Mouse (Mus musculus) mesoderm, embryonic 11.5 days (tissue): ENCODE results near the gene Gad1.

Experiments
- DNase-seq: peaks from one replicate; pipeline ENCODE4 v3.0.0-alpha.2; 2012; ENCODE audit warnings: low read depth, low spot score

Gad1 gene

DNA sequence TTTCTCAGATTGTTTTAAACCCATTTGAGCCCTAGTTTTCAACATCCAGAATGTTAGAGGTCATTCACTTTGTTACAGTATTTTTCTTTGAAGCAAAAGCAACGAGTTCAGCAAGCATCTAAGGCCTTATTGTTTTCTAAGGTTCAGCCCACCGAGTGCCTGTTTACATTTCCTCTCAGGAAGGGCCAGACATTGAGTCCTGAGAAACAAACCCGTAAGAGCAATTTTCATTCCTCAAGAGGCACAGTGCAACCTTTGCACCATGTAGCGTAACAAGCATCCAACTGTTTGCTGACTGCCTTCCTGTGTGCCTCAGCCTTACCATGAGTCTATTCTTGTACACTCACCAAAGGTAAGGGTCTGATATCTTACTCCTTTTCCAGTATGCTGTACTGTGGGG, at the start of gene Gad1:
Gad1 (plus strand) TSS at position 301 of the 400 bp plus-strand sequence.
- no peak for DNase-seq

DNA sequence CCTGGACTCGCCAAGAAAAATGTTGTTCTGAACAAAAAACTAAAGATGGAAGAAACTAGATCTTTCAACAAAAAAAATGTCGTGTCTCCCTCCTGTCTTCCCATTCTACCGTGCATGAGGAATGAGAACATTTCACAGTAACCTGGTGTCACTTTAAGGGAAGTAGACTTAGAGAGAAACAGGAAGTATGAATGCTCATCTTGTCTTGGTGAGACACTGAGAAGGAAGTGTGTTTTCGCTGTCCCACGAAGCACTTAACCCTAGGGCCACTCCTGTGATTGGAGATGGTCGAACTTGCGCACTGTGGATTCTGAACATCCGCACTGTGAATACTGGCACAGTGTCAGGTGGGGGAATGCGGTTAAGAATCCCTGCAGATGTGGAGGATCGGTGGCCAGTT, 49.4 kb upstream of the Gad1 start:
- DNase-seq, result no peak

DNA sequence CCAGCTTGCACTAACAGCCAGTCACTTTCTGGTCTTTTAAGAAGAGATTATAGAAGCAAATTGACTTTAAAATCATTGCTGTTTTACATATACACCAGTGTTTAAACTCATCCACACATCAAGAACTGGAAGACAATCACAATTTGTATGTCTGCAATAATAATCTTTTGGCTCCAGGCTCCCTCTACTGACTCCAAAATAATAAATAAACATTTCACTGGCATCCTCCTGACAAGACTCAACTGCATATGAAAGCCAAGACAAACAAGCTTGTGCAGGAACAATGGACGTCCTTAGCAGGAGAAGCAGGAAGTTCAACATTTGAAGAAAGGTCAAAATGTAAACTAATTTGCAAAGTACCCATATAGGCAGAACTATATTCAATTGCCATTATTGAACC, 47.6 kb upstream of the Gad1 start:
- no peak for DNase-seq

DNA sequence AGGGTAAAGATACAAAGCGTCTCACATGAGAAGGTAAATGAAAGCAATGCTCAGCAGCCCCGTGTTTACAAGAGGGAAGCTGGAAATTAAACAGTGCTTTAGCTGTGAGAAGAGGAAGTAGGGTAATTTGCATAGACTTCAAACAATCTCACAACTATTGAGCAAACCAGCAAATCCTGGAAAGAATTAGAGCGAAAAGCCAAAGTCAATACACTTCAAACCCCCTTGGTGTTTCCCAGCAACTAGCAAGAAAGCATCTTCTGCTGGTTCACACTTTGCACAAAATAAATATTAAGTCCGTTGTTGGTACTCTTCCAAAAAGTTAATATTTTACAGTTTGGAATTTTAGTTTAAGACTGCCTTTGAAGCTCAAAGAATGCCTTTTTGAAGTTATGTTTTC, 47.0 kb upstream of the Gad1 start:
- DNase-seq, result no peak

DNA sequence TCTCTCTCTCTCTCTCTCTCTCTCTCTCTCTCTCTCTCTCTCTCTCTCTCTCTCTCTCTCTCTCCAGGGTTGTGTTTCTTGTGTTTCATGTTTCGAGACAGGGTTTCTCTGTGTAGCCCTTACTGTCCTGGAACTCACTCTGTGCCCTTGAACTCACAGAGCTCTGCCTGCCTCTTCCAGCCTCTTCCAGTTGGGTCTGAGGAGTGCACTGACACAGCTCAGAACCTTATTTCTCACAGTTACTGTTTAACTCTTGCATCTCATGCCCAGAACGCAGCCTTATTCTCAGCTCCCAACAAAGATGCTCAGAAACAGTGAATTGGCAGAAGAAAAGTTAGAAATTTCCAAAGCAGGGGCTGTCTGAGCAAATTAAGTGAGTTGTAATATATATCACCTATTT, 46.5 kb upstream of the Gad1 start:
- no peak for DNase-seq

DNA sequence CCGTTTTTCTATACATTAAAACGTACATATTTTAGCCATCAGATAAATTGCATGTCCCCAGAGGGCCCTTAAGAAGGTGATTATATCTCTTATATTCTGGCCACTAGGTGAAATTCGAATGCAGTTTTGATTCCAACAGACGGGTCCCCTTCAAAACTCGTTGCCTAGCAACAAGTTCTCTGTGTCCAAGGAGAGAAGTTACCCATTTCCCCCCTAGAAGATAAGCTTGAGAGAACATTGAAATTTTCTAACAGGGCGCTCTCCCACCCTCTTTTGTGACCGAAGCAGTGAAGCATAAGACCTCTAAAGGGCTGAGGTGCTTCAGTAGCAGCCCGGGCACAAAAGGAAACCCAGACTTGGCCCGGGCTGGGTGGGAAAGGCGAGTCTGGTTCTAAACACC, 44.4 kb upstream of the Gad1 start, which contains the start of gene Erich2:
Erich2 (plus strand) TSS at position 324 of the 400 bp plus-strand sequence.
- no peak for DNase-seq

DNA sequence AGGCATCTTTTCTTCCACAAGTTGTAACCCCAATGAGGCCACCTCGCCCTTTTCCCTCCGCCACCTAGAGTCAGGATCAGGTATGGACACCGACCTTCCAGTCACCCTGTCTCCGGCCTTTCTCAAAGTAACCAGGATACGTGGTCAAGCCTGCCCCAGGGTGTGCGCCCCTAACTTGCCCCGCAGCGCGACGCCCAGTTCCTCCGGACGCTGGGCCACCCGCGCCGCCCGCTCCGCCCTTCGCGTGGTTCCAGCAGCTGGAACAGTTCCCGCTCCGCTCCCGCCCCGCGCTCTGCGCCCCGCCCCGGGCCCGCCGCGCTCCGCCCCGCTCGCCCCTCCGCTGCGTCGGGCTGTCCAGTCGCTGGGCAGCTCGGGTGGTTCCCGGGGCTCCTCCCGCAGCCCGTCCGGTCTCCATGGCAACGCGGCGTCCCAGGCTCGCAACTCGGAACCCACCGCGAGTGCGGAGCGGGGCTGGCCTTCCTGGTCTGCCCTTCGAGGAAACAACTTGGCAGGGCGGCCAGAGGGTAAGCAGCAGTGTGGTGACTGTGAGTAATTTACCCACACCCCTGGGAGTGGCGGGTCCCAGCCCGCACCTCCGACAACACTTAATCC, 43.7 kb upstream of the Gad1 start:
- peak; percentile 84 for DNase-seq

DNA sequence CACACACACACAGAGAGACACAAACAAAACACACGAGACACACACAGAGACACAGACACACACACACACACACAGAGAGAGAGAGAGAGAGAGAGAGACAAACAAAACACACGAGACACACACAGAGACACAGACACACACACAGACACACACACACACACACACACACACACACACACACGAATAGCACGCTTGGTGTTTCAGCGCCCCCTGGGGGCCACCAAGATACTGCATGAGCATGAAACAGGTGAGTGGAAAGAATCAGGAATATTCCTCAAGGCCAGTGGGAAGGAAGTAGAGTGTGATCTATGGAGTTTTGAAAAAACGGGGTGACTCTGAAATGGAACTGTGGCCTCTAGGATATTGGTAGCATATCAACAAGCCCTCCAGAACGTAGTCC, 14.6 kb upstream of the Gad1 start:
- peak; percentile 47 for DNase-seq

DNA sequence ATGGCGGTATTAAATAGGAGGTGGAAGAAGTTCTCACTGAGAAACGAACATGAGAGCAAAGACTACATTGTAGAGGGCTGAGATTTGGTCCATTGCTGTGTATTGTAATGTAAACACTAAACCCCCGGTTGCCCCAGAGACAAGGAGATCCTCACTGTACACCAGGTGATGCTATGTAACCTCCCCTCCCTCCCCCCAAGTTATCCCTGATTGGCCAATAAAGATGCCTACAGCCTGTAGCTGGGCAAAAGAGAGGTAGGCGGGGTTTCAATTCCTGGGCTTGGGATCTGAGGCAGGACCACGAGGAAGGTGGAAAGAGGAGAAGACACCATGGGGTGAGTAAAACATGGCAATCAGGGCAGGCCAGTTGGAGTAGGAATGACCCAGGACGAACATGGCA, 2.2 kb upstream of the Gad1 start:
- no peak for DNase-seq

DNA sequence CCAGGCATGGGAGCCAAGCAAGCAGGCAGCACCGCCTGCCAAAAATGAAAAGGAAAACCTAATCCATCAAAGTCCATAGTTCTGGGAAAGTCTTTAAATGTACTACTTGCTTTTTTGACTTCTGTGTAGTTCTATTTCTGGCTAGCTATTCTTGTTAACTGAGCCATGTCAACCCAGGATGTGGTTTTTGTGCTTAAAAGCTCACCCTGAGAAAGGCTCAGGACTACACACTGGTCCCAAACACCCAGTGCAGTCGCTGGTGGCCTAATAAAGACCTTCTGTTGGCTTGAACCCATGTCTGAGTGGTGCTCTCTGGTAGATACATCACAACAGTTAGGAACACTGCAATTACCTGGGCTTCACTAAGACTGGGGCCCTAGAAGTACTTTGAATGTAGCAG, 1.4 kb upstream of the Gad1 start:
- DNase-seq, result no peak

DNA sequence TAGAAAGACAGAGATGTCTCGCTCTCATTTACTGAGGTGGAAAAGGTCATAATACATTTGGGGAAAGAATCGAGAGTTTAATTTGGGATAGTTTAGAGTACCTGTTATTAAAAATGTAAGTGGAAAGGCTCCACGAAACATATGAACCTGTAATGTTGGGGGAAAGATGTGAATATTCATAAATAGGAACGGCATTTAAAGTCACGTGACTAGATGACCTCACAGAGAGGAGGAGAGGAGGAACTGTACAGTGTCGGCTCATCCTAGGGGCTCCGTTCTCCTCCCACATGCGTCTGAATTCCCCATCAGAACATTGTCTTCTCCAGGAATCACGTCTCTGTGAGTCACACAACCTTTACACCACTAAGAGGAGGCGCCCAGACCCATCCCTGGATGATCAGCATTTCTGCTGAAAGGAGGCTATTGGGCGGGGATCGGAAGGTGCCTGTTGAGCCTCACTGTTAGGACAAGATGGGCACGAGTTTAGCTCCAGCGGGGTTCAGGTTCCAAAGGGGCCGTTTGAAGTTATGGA, 739 bp upstream of the Gad1 start:
- no peak for DNase-seq

DNA sequence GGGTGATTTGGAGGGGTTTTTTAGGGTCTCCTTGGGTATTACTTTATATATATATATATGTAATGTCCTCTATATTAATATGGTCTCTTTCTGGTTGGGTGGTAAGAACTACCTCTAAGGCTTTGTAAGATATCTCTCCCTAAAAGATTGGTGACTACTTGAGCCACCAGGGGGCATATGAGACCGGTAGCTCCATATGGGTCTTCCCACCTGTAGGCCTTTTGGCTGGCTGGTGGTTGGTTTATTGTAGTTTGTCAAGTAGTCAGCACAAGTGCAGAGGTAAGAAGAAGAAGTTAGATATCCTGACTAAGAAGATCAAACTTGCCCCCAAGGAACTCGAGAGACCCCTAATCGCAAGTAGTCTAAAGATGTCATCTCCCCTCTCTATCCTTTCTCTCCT, 954 bp downstream of the Gad1 start:
- DNase-seq, result no peak

DNA sequence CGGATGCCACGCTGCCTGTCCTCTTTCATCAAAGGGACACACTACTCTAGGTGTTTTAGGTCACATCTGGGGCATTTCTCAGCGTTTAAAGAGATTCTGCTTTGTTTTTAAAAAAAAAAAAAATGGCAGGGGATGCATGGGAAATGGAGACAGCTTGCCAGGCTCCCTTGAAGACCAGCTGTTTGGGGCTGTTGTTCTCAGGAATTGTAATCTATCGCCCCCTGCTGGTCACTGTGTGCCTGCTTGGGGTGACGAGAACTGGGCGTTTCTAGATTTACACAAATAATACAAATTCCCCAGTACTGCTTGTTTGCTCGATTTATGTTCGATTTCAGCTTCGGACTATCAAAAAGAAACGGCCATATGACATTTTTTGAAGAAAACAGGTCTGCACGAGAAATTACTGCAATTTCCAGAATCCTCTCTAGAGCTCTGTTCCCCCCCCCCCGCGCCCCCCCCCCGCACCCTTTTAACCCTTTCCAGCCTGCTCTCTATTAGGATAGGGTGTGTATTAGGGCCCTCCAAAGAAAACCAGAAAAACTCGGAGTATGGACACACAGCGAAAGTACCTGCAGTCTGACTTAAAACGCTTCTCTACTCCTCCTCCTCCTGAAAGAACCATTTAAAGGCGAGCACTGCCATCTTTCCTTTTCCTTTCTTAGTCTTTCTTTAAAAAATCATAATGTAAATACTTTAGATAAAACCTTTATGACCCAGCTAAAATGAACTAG, 5.4 kb downstream of the Gad1 start:
- peak; percentile 94 for DNase-seq

DNA sequence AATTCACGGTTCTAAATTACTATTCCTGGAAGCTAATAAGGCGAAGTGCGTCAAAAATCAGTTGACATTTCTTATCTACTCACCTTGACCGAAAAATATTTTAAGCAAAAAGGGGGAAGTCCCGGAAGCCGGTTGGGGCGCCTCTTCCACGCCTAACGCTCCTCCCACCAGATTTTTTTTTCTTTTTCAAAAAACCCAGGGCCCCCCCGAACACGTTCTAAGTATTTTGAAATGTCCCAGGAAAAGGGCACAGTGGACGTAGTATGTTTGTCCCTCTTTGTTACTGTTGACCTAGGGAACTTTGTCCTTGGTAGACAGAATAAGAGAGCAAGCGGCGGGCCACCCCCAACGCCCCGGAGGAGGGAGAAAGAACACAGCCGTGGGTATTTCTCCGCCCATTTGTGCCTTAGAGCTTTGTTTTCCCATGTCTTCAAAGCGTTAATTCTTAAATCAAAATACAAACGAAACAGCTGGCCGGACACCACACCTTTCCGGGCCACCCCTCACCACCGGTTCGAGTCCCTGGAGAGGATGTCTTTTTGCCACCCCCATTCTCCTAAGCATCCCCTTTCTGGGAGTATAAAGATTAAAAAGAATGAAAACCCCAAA, 6.1 kb downstream of the Gad1 start:
- DNase-seq, result no peak

DNA sequence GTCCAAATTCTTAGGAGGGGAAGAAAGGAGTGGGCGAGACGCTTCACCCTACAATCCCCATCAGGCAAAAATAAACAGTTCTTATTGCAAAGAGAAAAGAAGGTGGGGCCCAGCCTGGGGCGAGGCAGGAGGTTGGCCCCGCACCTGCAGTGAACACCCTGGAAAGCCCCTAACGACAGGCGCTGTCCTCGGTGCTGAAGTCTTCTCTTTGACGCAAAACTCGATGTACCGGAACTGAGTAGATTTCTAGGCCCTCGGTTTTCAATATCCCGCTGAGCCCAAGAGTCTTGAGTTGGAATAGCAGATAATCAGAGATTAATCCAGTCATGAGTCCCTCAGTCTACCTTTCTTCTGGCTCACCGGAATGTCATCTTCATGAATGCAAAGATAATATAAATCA, 6.6 kb downstream of the Gad1 start:
- peak; percentile 86 for DNase-seq

DNA sequence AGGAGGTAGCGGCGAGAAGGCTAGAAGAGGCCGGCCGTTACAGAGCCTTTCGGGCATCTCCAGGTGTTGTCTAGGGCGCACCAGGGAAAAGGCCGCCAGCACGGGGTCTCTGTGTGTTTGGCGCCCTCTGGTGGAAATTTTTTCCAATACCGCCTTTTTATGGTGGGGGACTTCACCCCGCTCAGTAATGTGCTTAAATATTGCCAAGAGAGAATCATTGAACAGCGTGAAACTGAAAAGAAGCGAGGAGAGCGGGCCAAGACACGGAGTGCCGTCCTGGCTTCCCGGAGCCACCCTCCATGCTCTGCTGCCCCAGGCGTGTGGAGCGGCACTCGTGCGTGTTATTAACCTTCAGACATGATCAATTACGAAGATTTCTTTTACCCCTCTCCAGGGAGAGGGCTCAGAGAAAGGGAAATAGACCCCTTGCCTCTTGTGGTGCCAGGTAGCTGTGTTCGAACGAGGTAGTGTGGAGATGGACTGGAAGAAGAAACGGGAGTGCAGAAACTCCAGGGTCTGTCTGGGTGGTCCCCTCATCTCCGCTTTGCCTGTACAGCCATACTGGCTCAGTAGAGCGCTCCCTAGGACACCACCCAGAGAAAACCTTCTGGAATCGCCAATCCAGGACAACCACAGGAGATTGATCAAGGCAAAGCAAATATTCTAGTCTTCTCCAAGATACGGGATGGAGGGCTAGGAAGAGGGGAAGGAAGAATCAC, 8.4 kb downstream of the Gad1 start:
- DNase-seq, result peak; percentile 82

DNA sequence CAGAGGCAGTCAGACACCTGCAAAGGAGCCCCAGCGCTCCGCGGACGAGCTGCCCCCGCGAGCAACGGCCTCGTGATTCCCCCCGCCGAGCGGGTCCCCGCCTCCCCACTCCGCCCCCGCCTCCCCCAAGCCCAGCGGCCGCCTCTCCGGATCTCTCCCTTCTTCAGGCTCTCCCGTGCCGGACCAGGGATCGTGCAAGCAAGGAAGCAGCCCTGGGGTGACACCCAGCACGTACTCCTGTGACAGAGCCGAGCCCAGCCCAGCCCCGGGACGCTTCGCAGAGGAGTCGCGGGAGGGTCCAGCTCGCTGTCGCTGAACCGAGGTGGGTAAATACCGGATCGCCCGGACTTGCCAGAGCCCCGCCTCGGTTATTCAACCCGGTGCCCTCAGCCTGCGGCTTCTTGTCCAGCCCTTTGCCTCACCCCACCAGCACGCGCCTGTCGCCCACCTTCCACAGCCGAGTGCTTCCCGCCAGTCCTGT, 9.2 kb downstream of the Gad1 start:
- no peak for DNase-seq

DNA sequence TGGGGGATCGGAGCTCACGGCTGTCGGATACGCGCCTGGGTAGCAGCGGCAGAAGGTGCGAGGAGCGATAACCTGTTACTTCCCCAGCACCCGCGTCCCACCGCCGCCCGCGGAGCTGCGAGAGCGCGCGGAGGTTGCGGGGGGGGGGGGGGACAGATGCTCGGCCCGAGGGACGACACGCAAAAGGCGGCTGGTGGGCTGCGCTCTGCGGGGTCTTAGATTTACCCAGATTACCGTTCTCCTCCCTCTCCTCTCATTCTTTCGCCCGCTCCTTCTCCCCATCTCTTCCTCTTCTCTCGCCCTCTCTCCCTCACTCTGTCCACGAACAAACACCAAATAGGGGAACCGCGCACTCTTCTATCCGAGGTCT, 9.7 kb downstream of the Gad1 start:
- DNase-seq, result no peak

DNA sequence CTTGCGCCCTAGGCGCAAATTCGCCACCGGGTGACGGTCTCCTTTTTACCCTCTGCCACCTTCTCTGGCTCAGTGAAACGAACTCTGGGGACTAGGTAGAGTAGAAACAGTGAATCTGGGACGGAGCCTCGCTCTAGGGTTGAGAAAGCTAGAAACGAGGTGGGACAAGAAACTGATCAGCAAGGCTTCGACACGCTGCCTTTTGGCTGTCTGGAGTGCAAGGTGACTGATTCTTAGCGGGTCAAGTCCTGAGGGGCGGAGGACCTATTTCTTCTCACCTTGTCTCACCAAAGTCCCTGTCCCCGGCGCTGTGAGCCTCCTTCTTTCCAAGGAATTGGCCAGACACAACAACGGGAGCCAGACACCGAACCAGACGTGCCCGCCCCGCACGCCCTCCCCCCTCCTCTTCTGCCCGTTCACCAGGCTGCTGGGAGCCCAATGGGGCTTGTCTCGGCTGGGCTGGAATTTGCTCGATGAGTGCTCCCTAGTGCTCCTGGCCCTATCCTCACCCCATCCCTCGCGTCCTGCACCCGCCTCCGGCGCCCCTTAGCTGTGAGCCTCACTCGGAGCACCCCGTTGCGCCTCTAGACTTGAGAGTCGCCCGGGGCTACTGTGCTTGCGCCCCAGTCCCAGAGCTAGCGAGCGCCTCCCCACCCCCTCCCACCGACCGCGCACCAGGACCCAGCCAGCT, 10.3 kb downstream of the Gad1 start:
- DNase-seq, result no peak

DNA sequence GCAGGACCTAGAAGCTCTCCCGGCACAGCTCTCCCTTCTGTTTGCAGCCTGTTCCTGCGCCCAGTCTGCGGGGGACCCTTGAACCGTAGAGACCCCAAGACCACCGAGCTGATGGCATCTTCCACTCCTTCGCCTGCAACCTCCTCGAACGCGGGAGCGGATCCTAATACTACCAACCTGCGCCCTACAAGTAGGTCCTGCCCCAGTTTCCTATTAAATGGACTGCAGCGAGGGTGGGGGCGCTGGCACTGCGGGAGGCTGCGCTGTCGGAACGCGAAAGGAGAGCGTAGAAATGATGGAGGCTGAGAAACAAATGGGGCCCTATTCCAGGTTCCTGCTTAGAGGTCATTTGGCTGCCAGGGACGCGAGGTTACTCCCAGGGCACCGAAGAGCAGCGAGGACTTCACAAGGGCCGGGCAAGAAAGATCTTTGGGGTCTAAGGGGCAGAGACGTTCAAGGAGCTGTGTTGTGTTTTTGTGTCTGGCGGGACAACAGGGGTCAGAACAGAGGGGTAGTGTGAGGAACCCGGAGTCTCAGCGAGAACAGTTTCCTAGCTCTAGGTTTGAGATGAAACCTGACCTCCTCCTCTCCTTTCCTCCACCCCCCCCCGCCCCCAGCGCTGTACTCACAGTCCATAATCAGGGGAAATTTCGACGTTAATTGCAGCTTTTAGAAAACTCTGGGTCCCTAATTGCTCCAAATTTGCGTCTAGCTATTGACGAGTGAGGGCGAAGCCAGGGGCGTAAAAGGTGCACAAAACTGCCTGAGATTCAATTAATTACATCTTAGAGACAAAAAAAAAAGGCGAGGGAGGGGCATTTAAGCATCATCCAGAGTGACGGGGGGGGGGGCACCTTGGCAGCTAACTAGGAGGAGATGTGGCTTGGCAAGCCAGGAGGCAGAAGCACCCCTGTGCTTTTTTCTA, 11.1 kb downstream of the Gad1 start:
- no peak for DNase-seq
